ENCODE assay signal across 13 mouse cellular contexts in genomic region chr9:96891341-96892330, GRCm38 (mm10). TPM values are rescaled to one million over a fixed set of nuclear protein-coding genes. Genes with fewer than 3 reads are reported as not detected.
DNase-seq lines count a peak whose midpoint lies in the region; ATAC-seq lines count a peak whose summit lies in the region.
"Had no signal": no experiment of that assay in that cellular context is flagged by ENCODE, and none has a peak within 500 bp of the region (broad histone marks: within the 10 kb centered on the region; RNA-seq: fewer than 3 reads in every experiment).

No protein-coding gene starts in this region.

- no peaks in the 10 kb centered on the region for H3K9me3 ChIP-seq in forebrain, embryonic 16.5 days (ENCODE audit: control insufficient read depth, low read length)
- peaks cover 4% of the 10 kb centered on the region; the same call in 1 of the 2 replicates for H3K9me3 ChIP-seq in midbrain, embryonic 13.5 days
- H3K9me3 ChIP-seq: liver, embryonic 13.5 days had no signal

- ATAC-seq in forebrain, embryonic 16.5 days: no peak
- no peak for ATAC-seq in midbrain, embryonic 13.5 days
- no peak for ATAC-seq in erythroid progenitor cell, adult 5-6 weeks (replicated peaks; ENCODE audit: low FRiP score, poor library complexity, severe bottlenecking)

- H3K27ac ChIP-seq in forebrain, embryonic 16.5 days (ENCODE audit: low read length): peak overlapping the region; percentile 30; the same call in 1 of the 2 replicates
- H3K27ac ChIP-seq in midbrain, embryonic 13.5 days: peak overlapping the region; percentile 78
- H3K27ac ChIP-seq: liver, embryonic 13.5 days had no signal

- no peak overlapping the region for H3K4me2 ChIP-seq in forebrain, embryonic 16.5 days (ENCODE audit: low read length)
- H3K4me2 ChIP-seq in midbrain, embryonic 13.5 days (replicated peaks): peak overlapping the region; percentile 15
- H3K4me2 ChIP-seq: liver, embryonic 13.5 days had no signal

- H3K27me3 ChIP-seq in forebrain, embryonic 16.5 days (replicated peaks; ENCODE audit: control insufficient read depth, insufficient read depth, low read length): no peaks in the 10 kb centered on the region
- peaks cover 6% of the 10 kb centered on the region for H3K27me3 ChIP-seq in midbrain, embryonic 13.5 days

- H3K36me3 ChIP-seq in forebrain, embryonic 16.5 days (ENCODE audit: control insufficient read depth, insufficient read depth): no peaks in the 10 kb centered on the region
- H3K36me3 ChIP-seq in midbrain, embryonic 13.5 days: no peaks in the 10 kb centered on the region
- H3K36me3 ChIP-seq: liver, embryonic 13.5 days had no signal

- peak; percentile 38 for DNase-seq in left cerebral cortex, postnatal 4 days
- no peak for DNase-seq in left cerebral cortex, postnatal 10 days (ENCODE audit: extremely low spot score in 1 of 2, low spot score in 2 of 2)
- peak; percentile 56 to 60 for DNase-seq in cerebellum, postnatal 14 days
- no peak for DNase-seq in natural killer cell, adult 2 months (ENCODE audit: low spot score in 2 of 2)
- no peak for DNase-seq in layer of hippocampus, adult 18-20 months (ENCODE audit: low spot score in 2 of 2)
- DNase-seq: gastrocnemius, postnatal 36 days; heart, postnatal 10 days; liver, embryonic 13.5 days; thymus, adult 2 months had no signal

- WGBS in forebrain, embryonic 16.5 days: 62% methylated on average over 12 of the region's 12 CpGs
- WGBS in midbrain, embryonic 13.5 days: 59% methylated on average over 12 of the region's 12 CpGs

- H3K9ac ChIP-seq in forebrain, embryonic 16.5 days (replicated peaks; ENCODE audit: low read depth, low read length): no peak overlapping the region
- no peak overlapping the region for H3K9ac ChIP-seq in midbrain, embryonic 13.5 days (replicated peaks)
- H3K9ac ChIP-seq: liver, embryonic 13.5 days had no signal

- intact Hi-C loops in left cerebral cortex, postnatal 4 days (cut with DNase I): no loop called here
- intact Hi-C loops in left cerebral cortex, postnatal 10 days (cut with DNase I): no loop called here

- peaks cover 50% of the 10 kb centered on the region for H3K4me1 ChIP-seq in forebrain, embryonic 16.5 days (replicated peaks; ENCODE audit: control insufficient read depth, insufficient read depth, low read length)
- H3K4me1 ChIP-seq in midbrain, embryonic 13.5 days (replicated peaks): peaks cover 67% of the 10 kb centered on the region

- no peak overlapping the region for H3K4me3 ChIP-seq in forebrain, embryonic 16.5 days (replicated peaks; ENCODE audit: low read length)
- no peak overlapping the region for H3K4me3 ChIP-seq in midbrain, embryonic 13.5 days (replicated peaks)
- H3K4me3 ChIP-seq: liver, embryonic 13.5 days; megakaryocyte, embryonic 14.5 days had no signal

RNA-seq across cellular contexts. Expression of gene Pxylp1, which starts 0.8 kb away (rescaled TPM):
- 10 to 100 TPM; 19.1 to 20.7 TPM for total RNA-seq in left cerebral cortex, postnatal 4 days (2021)
- 10 to 100 TPM; 15.0 to 16.0 TPM for total RNA-seq in left cerebral cortex, postnatal 10 days (2021)
- polyA plus RNA-seq in forebrain, embryonic 16.5 days (2015; fragmentation: Nextera tagmentation; extraction: Ambion mirVana): 32.5 and 33.3 TPM in 2 replicates
- polyA plus RNA-seq in midbrain, embryonic 13.5 days (2015; fragmentation: Nextera tagmentation; extraction: Ambion mirVana): 63.6 and 70.7 TPM in 2 replicates
- 10 to 100 TPM; 18.7 to 23.6 TPM for total RNA-seq in layer of hippocampus, adult 18-20 months (2021)
- 14.8 and 20.1 TPM in 2 replicates for total RNA-seq in erythroid progenitor cell, adult 5-6 weeks (2015; ENCODE audit: low replicate concordance)
- 5.4 and 8.7 TPM in 2 replicates for total RNA-seq in erythroid progenitor cell, adult 5-6 weeks (2017; ENCODE audit: low replicate concordance)

Comparison
In these comparisons a context has a peak if more than half of its experiments do, and no peak if none do; other contexts are left out.
1. DNase-seq: peak in left cerebral cortex, postnatal 4 days (single experiment) and cerebellum, postnatal 14 days (2 of 2); none in left cerebral cortex, postnatal 10 days (0 of 2), natural killer cell, adult 2 months (0 of 2) and layer of hippocampus, adult 18-20 months (0 of 2).